ENCODE assay signal across 35 mouse cellular contexts in the genomic region with DNA sequence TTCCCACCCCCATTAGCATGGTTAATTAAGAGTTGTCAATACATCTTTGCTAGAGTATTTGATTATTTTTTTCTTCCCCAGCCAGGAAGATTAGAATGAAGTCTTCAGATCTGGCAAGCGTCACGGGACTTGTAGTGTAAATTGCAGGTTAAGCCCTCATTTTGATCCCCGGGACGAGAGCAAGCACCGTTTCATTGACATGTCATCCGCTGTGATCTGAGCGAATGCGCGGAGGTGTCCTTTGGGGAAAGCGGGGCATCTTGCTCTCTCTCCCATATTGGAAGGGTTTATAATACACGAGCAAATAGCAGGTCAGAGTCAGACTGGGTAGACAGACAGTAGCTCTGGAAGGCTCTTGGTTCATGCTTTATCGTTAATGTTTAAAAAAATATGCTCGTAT.
"Had no signal": no experiment of that assay in that cellular context is flagged by ENCODE, and none has a peak within 500 bp of the region (broad histone marks: within the 10 kb centered on the region; RNA-seq: fewer than 3 reads in every experiment).

No protein-coding gene starts in this region.

- DNase-seq: heart, postnatal 10 days; heart, postnatal 14 days; heart, postnatal 36 days; heart, postnatal 4 days; kidney, adult 11 months; kidney, adult 18-20 months; kidney, adult 2 months; kidney, adult 8-10 months; kidney, adult 9 months; kidney, postnatal 10 days; kidney, postnatal 14 days; kidney, postnatal 25 days; kidney, postnatal 36 days; kidney, postnatal 4 days; layer of hippocampus, adult 9-11 months; layer of hippocampus, postnatal 36 days had no signal

- H3K27me3 ChIP-seq: heart, embryonic 12.5 days; heart, embryonic 13.5 days; heart, embryonic 15.5 days; hindbrain, embryonic 12.5 days; hindbrain, embryonic 15.5 days; intestine, embryonic 15.5 days; kidney, embryonic 15.5 days had no signal

- H3K36me3 ChIP-seq: heart, embryonic 10.5 days; heart, embryonic 12.5 days; heart, embryonic 13.5 days; heart, embryonic 15.5 days; hindbrain, embryonic 10.5 days; hindbrain, embryonic 12.5 days; hindbrain, embryonic 13.5 days; hindbrain, embryonic 15.5 days; intestine, embryonic 15.5 days; kidney, embryonic 15.5 days had no signal

- H3K27ac ChIP-seq: heart, embryonic 10.5 days; heart, embryonic 13.5 days; heart, embryonic 15.5 days; hindbrain, embryonic 10.5 days; hindbrain, embryonic 12.5 days; hindbrain, embryonic 13.5 days; hindbrain, embryonic 14.5 days; hindbrain, embryonic 15.5 days; hindbrain, postnatal 0 days; intestine, embryonic 15.5 days; kidney, embryonic 15.5 days; kidney, postnatal 0 days; layer of hippocampus, adult 2 months had no signal

- H3K9ac ChIP-seq: heart, embryonic 12.5 days; heart, embryonic 13.5 days; heart, embryonic 15.5 days; hindbrain, embryonic 12.5 days; hindbrain, embryonic 13.5 days; hindbrain, embryonic 14.5 days; hindbrain, embryonic 15.5 days; intestine, embryonic 15.5 days; kidney, embryonic 15.5 days had no signal

- ATAC-seq: hindbrain, embryonic 16.5 days; hindbrain, postnatal 0 days; inflammation-experienced regulatory T-cells, adult 6 months; intestine, embryonic 15.5 days; intestine, embryonic 16.5 days; intestine, postnatal 0 days had no signal

- H3K4me2 ChIP-seq: heart, embryonic 11.5 days; heart, embryonic 12.5 days; heart, embryonic 13.5 days; heart, embryonic 15.5 days; hindbrain, embryonic 12.5 days; hindbrain, embryonic 13.5 days; hindbrain, embryonic 14.5 days; hindbrain, embryonic 15.5 days; intestine, embryonic 15.5 days; kidney, embryonic 15.5 days had no signal

- H3K4me1 ChIP-seq: heart, embryonic 10.5 days; heart, embryonic 12.5 days; heart, embryonic 13.5 days; heart, embryonic 15.5 days; hindbrain, embryonic 15.5 days; intestine, embryonic 15.5 days had no signal

- H3K4me3 ChIP-seq: heart, embryonic 10.5 days; heart, embryonic 12.5 days; heart, embryonic 13.5 days; heart, embryonic 15.5 days; hindbrain, embryonic 10.5 days; hindbrain, embryonic 12.5 days; hindbrain, embryonic 13.5 days; hindbrain, embryonic 15.5 days; intestine, embryonic 15.5 days; kidney, embryonic 15.5 days; layer of hippocampus, adult 2 months had no signal

- H3K9me3 ChIP-seq: heart, embryonic 10.5 days; heart, embryonic 15.5 days; hindbrain, embryonic 10.5 days; hindbrain, embryonic 12.5 days; hindbrain, embryonic 13.5 days; hindbrain, embryonic 15.5 days; intestine, embryonic 15.5 days; kidney, embryonic 15.5 days had no signal
